Mouse (Mus musculus) CH12.LX (cell line): ENCODE measurements around the gene Krt35. TPM values are rescaled to one million over a fixed set of nuclear protein-coding genes. Genes with fewer than 3 reads are reported as not detected.
A peak's percentile ranks its signal among the peaks of the same experiment; 100 is the strongest.

ENCODE experiments used
- DNase-seq: peaks from one replicate; pipeline ENCODE4 v3.0.0-alpha.2; 2013; ENCODE audit errors: extremely low read depth
- H3K27ac ChIP-seq: 2 replicates; pipeline ENCODE4 v1.5.1; 2012; ENCODE audit warnings: low read depth, mild to moderate bottlenecking, control low read depth, moderate library complexity; ENCODE audit not compliant: insufficient read depth
- H3K27me3 ChIP-seq: replicated peaks from 2 replicates; pipeline ENCODE3; 2012; ENCODE audit warnings: inconsistent platforms
- H3K36me3 ChIP-seq, 2 experiments: replicated peaks in 1 of 2; 2 replicates each; pipeline versions ENCODE3 to v1.6.1; 2012; ENCODE audit warnings: inconsistent platforms in 1 of 2, low read length in 1 of 2, mild to moderate bottlenecking in 1 of 2, mixed read lengths in 1 of 2, moderate library complexity in 1 of 2; ENCODE audit not compliant: control insufficient read depth in 1 of 2, insufficient read depth in 1 of 2
- H3K4me1 ChIP-seq, 2 experiments: 2 replicates each; pipeline ENCODE4 v1.6.1; 2012; ENCODE audit warnings: inconsistent platforms in 1 of 2, moderate library complexity in 1 of 2; ENCODE audit not compliant: insufficient read depth in 2 of 2, control insufficient read depth in 1 of 2
- H3K4me2 ChIP-seq: 2 replicates; pipeline ENCODE4 v1.6.1; 2012; ENCODE audit warnings: low read depth, mild to moderate bottlenecking, control low read depth; ENCODE audit not compliant: poor library complexity, insufficient read depth, severe bottlenecking
- H3K4me3 ChIP-seq, 3 experiments: fragments of 150-350 bp in 1 of 3; sonication (generic) in 1 of 3; replicated peaks in 1 of 3; 2 replicates each; pipeline versions ENCODE3 to v1.5.1; 2011 to 2012; ENCODE audit warnings: low read depth in 2 of 3, low read length in 2 of 3, mild to moderate bottlenecking in 2 of 3, moderate library complexity in 2 of 3, control low read depth in 1 of 3, improper control_type of control experiment in 1 of 3, inconsistent platforms in 1 of 3, mixed read lengths in 1 of 3; ENCODE audit not compliant: poor library complexity in 1 of 3
- H3K79me2 ChIP-seq: replicated peaks from 2 replicates; pipeline ENCODE4 v1.6.1; 2012; ENCODE audit warnings: mild to moderate bottlenecking, moderate library complexity; ENCODE audit not compliant: control insufficient read depth, poor library complexity, insufficient read depth, severe bottlenecking; ENCODE audit errors: extremely low read depth
- H3K9ac ChIP-seq: 2 replicates; pipeline ENCODE4 v1.6.1; 2012; ENCODE audit warnings: low read depth, mild to moderate bottlenecking, control low read depth, moderate library complexity; ENCODE audit not compliant: insufficient read depth
- H3K9me3 ChIP-seq: replicated peaks from 2 replicates; pipeline ENCODE3; 2012; ENCODE audit warnings: low read length, inconsistent platforms, mixed read lengths
- CHD2 ChIP-seq: IDR thresholded peaks from 2 replicates; pipeline ENCODE4 v1.6.1; 2011; ENCODE audit warnings: low read length, improper control_type of control experiment
- CTCF ChIP-seq, 2 experiments: IDR thresholded peaks in 1 of 2; conservative IDR thresholded peaks in 1 of 2; 2 replicates each; pipeline ENCODE4 v1.5.1; 2011 to 2012; ENCODE audit warnings: low read depth in 2 of 2, low read length in 2 of 2, improper control_type of control experiment in 1 of 2, inconsistent platforms in 1 of 2, mild to moderate bottlenecking in 1 of 2, moderate library complexity in 1 of 2
- E2F4 ChIP-seq: IDR thresholded peaks from 2 replicates; pipeline ENCODE4 v1.6.1; 2011; ENCODE audit warnings: low read depth, low read length, improper control_type of control experiment; ENCODE audit not compliant: insufficient replicate concordance
- ELF1 ChIP-seq: IDR thresholded peaks from 2 replicates; pipeline ENCODE4 v1.6.1; 2014; ENCODE audit warnings: low read depth, mild to moderate bottlenecking, inconsistent platforms, low read length, improper control_type of control experiment
- GABPA ChIP-seq: IDR thresholded peaks from 2 replicates; pipeline ENCODE4 v1.6.1; 2012; ENCODE audit warnings: low read depth, low read length, improper control_type of control experiment, inconsistent platforms; ENCODE audit not compliant: insufficient replicate concordance
- IRF4 ChIP-seq: IDR thresholded peaks from 2 replicates; pipeline ENCODE4 v1.6.1; 2014; ENCODE audit warnings: low read depth, mild to moderate bottlenecking, inconsistent platforms, low read length, improper control_type of control experiment
- JUN ChIP-seq: IDR thresholded peaks from 2 replicates; pipeline ENCODE4 v1.6.1; 2011; ENCODE audit warnings: low read depth, mild to moderate bottlenecking, low read length, improper control_type of control experiment, moderate library complexity; ENCODE audit not compliant: insufficient read depth
- JUND ChIP-seq: conservative IDR thresholded peaks from 2 replicates; pipeline ENCODE4 v1.6.1; 2011; ENCODE audit warnings: low read depth, low read length, improper control_type of control experiment
- KAT2A ChIP-seq: IDR thresholded peaks from 2 replicates; pipeline ENCODE4 v1.6.1; 2012; ENCODE audit warnings: low read length, improper control_type of control experiment, inconsistent platforms; ENCODE audit not compliant: insufficient replicate concordance
- MYC ChIP-seq: IDR thresholded peaks from 2 replicates; pipeline ENCODE4 v1.6.1; 2011; ENCODE audit warnings: low read depth, mild to moderate bottlenecking, improper control_type of control experiment, low read length
- NELFE ChIP-seq: IDR thresholded peaks from 2 replicates; pipeline ENCODE4 v1.6.1; 2011; ENCODE audit warnings: low read depth, low read length, improper control_type of control experiment
- PAX5 ChIP-seq: IDR thresholded peaks from 2 replicates; pipeline ENCODE4 v1.6.1; 2012; ENCODE audit warnings: low read length, inconsistent platforms, mixed read lengths
- POLR2A ChIP-seq: IDR thresholded peaks from 2 replicates; pipeline ENCODE4 v1.6.1; 2011; ENCODE audit warnings: low read depth, mild to moderate bottlenecking, improper control_type of control experiment, low read length
- SIN3A ChIP-seq: IDR thresholded peaks from 2 replicates; pipeline ENCODE4 v1.6.1; 2012; ENCODE audit warnings: low read length, improper control_type of control experiment, inconsistent platforms
- USF2 ChIP-seq: conservative IDR thresholded peaks from 2 replicates; pipeline ENCODE4 v1.6.1; 2011; ENCODE audit warnings: low read depth, low read length, improper control_type of control experiment
- ZC3H11A ChIP-seq: IDR thresholded peaks from 2 replicates; pipeline ENCODE4 v1.6.1; 2012; ENCODE audit warnings: low read depth, mild to moderate bottlenecking, inconsistent platforms, low read length, improper control_type of control experiment
- ZMIZ1 ChIP-seq: IDR thresholded peaks from 2 replicates; pipeline ENCODE4 v1.6.1; 2012; ENCODE audit warnings: low read depth, mild to moderate bottlenecking, inconsistent platforms, low read length, improper control_type of control experiment
- dilution Hi-C: fragments of 300-500 bp; cut with MboI; formaldehyde crosslinking; loops from 2 replicates; pipeline ENCODE4 v1.14.3; 2020; ENCODE audit warnings: low sequenced_read_pairs; ENCODE audit not compliant: extremely low pct_unique_long_range_greater_than_20kb, extremely low pct_ligation_motif_present
- in situ Hi-C: fragments of 300-500 bp; cut with MboI; formaldehyde crosslinking; loops from 3 replicates; pipeline ENCODE4 v1.14.3; 2019; ENCODE audit warnings: low sequenced_read_pairs, low pct_ligation_motif_present, low pct_unique_long_range_greater_than_20kb, mixed read lengths
- polyA plus RNA-seq: library from polyadenylated mRNA; unstranded; fragments of >175 nt; gene quantifications from 2 replicates; pipeline ENCODE4 v1.2.1, GENCODE M21; 2012; ENCODE audit warnings: low read depth; ENCODE audit not compliant: insufficient read length
- total RNA-seq, 2 experiments: library from RNA; depleted of rRNA; stranded (reverse); fragments of 300-350 nt in 1 of 2; fragments of >200 nt in 1 of 2; gene quantifications; 2 replicates each; pipeline ENCODE4 v1.2.3; 2012 to 2014

Krt35 gene
- total and polyA plus RNA-seq, 3 experiments = not detected

GRCm38 (mm10) chr11:100046303-100046866, 49.7 kb downstream of the Krt35 start:
- H3K4me2 ChIP-seq = peak overlapping the region; percentile 78
- no peaks in the 10 kb centered on the region for H3K9me3 ChIP-seq
- H3K79me2 ChIP-seq = no peaks in the 10 kb centered on the region
- no peaks in the 10 kb centered on the region for H3K4me1 ChIP-seq
- peak overlapping the region in 1 of 3 experiments; percentile 26 for H3K4me3 ChIP-seq
- H3K36me3 ChIP-seq = no peaks in the 10 kb centered on the region
- in situ Hi-C loops = no loop called here
- H3K9ac ChIP-seq = no peak overlapping the region
- DNase-seq = no peak
- dilution Hi-C loops = no loop called here
- H3K27me3 ChIP-seq = peaks cover 88% of the 10 kb centered on the region
- TF ChIP-seq JUN (no peak), ZMIZ1 (no peak), PAX5 (no peak), IRF4 (no peak), SIN3A (no peak), E2F4 (no peak), CHD2 (no peak), GABPA (no peak), JUND (no peak), MYC (no peak), POLR2A (no peak), USF2 (no peak), NELFE (no peak), ELF1 (no peak), KAT2A (no peak), ZC3H11A (no peak), CTCF (conservative IDR thresholded peaks at IDR 0.05 in 1 of 2, IDR thresholded peaks at IDR 0.05 in 1 of 2; ENCODE audit: low read depth in 2 of 2, low read length in 2 of 2) (no peak)
- H3K27ac ChIP-seq = no peak overlapping the region

Other genes starting within 250 kb of the Krt35 start
Only the 20 nearest of the 28 such genes appear.
- not detected in 2 replicates for gene Gm11565, start 181.5 kb downstream of the Krt35 start, total RNA-seq (2012; rRNA removed)
- gene Gm11565, start 181.5 kb downstream of the Krt35 start, total RNA-seq (2014; rRNA removed) = not detected in 2 replicates
- not detected in 2 replicates for gene Gm11565, start 181.5 kb downstream of the Krt35 start, polyA plus RNA-seq
- gene Krtap31-2, start 159.9 kb downstream of the Krt35 start, total RNA-seq (2012; rRNA removed) = not detected in 2 replicates
- not detected in 2 replicates for gene Krtap31-2, start 159.9 kb downstream of the Krt35 start, total RNA-seq (2014; rRNA removed)
- not detected in 2 replicates for gene Krtap31-2, start 159.9 kb downstream of the Krt35 start, polyA plus RNA-seq
- gene Krtap9-5, start 147.8 kb downstream of the Krt35 start, total RNA-seq (2012; rRNA removed) = not detected in 2 replicates
- not detected in 2 replicates for gene Krtap9-5, start 147.8 kb downstream of the Krt35 start, total RNA-seq (2014; rRNA removed)
- not detected in 2 replicates for gene Krtap9-5, start 147.8 kb downstream of the Krt35 start, polyA plus RNA-seq
- not detected in 2 replicates for gene Krtap29-1, start 117.2 kb downstream of the Krt35 start, total RNA-seq (2012; rRNA removed)
- gene Krtap29-1, start 117.2 kb downstream of the Krt35 start, total RNA-seq (2014; rRNA removed) = not detected in 2 replicates
- gene Krtap29-1, start 117.2 kb downstream of the Krt35 start, polyA plus RNA-seq = not detected in 2 replicates
- gene Krtap16-1, start 109.6 kb downstream of the Krt35 start, total RNA-seq (2012; rRNA removed) = not detected in 2 replicates
- gene Krtap16-1, start 109.6 kb downstream of the Krt35 start, total RNA-seq (2014; rRNA removed) = not detected in 2 replicates
- not detected in 2 replicates for gene Krtap16-1, start 109.6 kb downstream of the Krt35 start, polyA plus RNA-seq
- not detected in 2 replicates for gene Krtap17-1, start 102.2 kb downstream of the Krt35 start, total RNA-seq (2012; rRNA removed)
- gene Krtap17-1, start 102.2 kb downstream of the Krt35 start, total RNA-seq (2014; rRNA removed) = not detected in 2 replicates
- not detected in 2 replicates for gene Krtap17-1, start 102.2 kb downstream of the Krt35 start, polyA plus RNA-seq
- not detected in 2 replicates for gene Krt33a, start 80.0 kb downstream of the Krt35 start, total RNA-seq (2012; rRNA removed)
- gene Krt33a, start 80.0 kb downstream of the Krt35 start, total RNA-seq (2014; rRNA removed) = not detected in 2 replicates
- not detected in 2 replicates for gene Krt33a, start 80.0 kb downstream of the Krt35 start, polyA plus RNA-seq
- gene Krt33b, start 66.4 kb downstream of the Krt35 start, total RNA-seq (2012; rRNA removed) = not detected in 2 replicates
- gene Krt33b, start 66.4 kb downstream of the Krt35 start, total RNA-seq (2014; rRNA removed) = not detected in 2 replicates
- not detected in 2 replicates for gene Krt33b, start 66.4 kb downstream of the Krt35 start, polyA plus RNA-seq
- gene Krt34, start 54.7 kb downstream of the Krt35 start, total RNA-seq (2012; rRNA removed) = not detected in 2 replicates
- not detected in 2 replicates for gene Krt34, start 54.7 kb downstream of the Krt35 start, total RNA-seq (2014; rRNA removed)
- gene Krt34, start 54.7 kb downstream of the Krt35 start, polyA plus RNA-seq = not detected in 2 replicates
- not detected in 2 replicates for gene Krt31, start 45.7 kb downstream of the Krt35 start, total RNA-seq (2012; rRNA removed)
- gene Krt31, start 45.7 kb downstream of the Krt35 start, total RNA-seq (2014; rRNA removed) = not detected in 2 replicates
- gene Krt31, start 45.7 kb downstream of the Krt35 start, polyA plus RNA-seq = not detected in 2 replicates
- gene Krt32, start 8.0 kb downstream of the Krt35 start, total RNA-seq (2012; rRNA removed) = not detected in 2 replicates
- not detected in 2 replicates for gene Krt32, start 8.0 kb downstream of the Krt35 start, total RNA-seq (2014; rRNA removed)
- gene Krt32, start 8.0 kb downstream of the Krt35 start, polyA plus RNA-seq = not detected in 2 replicates
- gene Krt36, start 9.4 kb upstream of the Krt35 start, total RNA-seq (2012; rRNA removed) = not detected in 2 replicates
- gene Krt36, start 9.4 kb upstream of the Krt35 start, total RNA-seq (2014; rRNA removed) = not detected in 2 replicates
- not detected in 2 replicates for gene Krt36, start 9.4 kb upstream of the Krt35 start, polyA plus RNA-seq
- gene Krt13, start 25.3 kb upstream of the Krt35 start, total RNA-seq (2012; rRNA removed) = not detected in 2 replicates
- gene Krt13, start 25.3 kb upstream of the Krt35 start, total RNA-seq (2014; rRNA removed) = not detected in 2 replicates
- gene Krt13, start 25.3 kb upstream of the Krt35 start, polyA plus RNA-seq = not detected in 2 replicates
- gene Krt15, start 39.7 kb upstream of the Krt35 start, total RNA-seq (2012; rRNA removed) = 0.21 TPM in 2 replicates
- not detected in 2 replicates for gene Krt15, start 39.7 kb upstream of the Krt35 start, total RNA-seq (2014; rRNA removed)
- gene Krt15, start 39.7 kb upstream of the Krt35 start, polyA plus RNA-seq = not detected in 2 replicates
- gene Krt19, start 52.4 kb upstream of the Krt35 start, total RNA-seq (2012; rRNA removed) = 0.17 TPM in 1 of 2 replicates, not detected in the other
- gene Krt19, start 52.4 kb upstream of the Krt35 start, total RNA-seq (2014; rRNA removed) = not detected in 2 replicates
- gene Krt19, start 52.4 kb upstream of the Krt35 start, polyA plus RNA-seq = not detected in 2 replicates
- not detected in 2 replicates for gene Krt9, start 97.0 kb upstream of the Krt35 start, total RNA-seq (2012; rRNA removed)
- not detected in 2 replicates for gene Krt9, start 97.0 kb upstream of the Krt35 start, total RNA-seq (2014; rRNA removed)
- gene Krt9, start 97.0 kb upstream of the Krt35 start, polyA plus RNA-seq = not detected in 2 replicates
- not detected in 2 replicates for gene Krt14, start 111.3 kb upstream of the Krt35 start, total RNA-seq (2012; rRNA removed)
- gene Krt14, start 111.3 kb upstream of the Krt35 start, total RNA-seq (2014; rRNA removed) = not detected in 2 replicates
- not detected in 2 replicates for gene Krt14, start 111.3 kb upstream of the Krt35 start, polyA plus RNA-seq
- 0.08 TPM in 1 of 2 replicates, not detected in the other for gene Krt16, start 152.7 kb upstream of the Krt35 start, total RNA-seq (2012; rRNA removed)
- not detected in 2 replicates for gene Krt16, start 152.7 kb upstream of the Krt35 start, total RNA-seq (2014; rRNA removed)
- gene Krt16, start 152.7 kb upstream of the Krt35 start, polyA plus RNA-seq = not detected in 2 replicates
- 0.76 and 0.97 TPM in 2 replicates for gene Krt17, start 164.8 kb upstream of the Krt35 start, total RNA-seq (2012; rRNA removed)
- 0.15 TPM in 1 of 2 replicates, not detected in the other for gene Krt17, start 164.8 kb upstream of the Krt35 start, total RNA-seq (2014; rRNA removed)
- not detected in 2 replicates for gene Krt17, start 164.8 kb upstream of the Krt35 start, polyA plus RNA-seq
- gene Krt42, start 173.6 kb upstream of the Krt35 start, total RNA-seq (2012; rRNA removed) = not detected in 2 replicates
- not detected in 2 replicates for gene Krt42, start 173.6 kb upstream of the Krt35 start, total RNA-seq (2014; rRNA removed)
- gene Krt42, start 173.6 kb upstream of the Krt35 start, polyA plus RNA-seq = not detected in 2 replicates